Mouse (Mus musculus) CD4-positive, CD25-positive, alpha-beta regulatory T cell, adult 2 months (primary cell): ENCODE data around the gene Rad51b.

Experiments used
- DNase-seq: peaks from one replicate; pipeline ENCODE4 v3.0.0-alpha.2; 2012; ENCODE audit warnings: low read depth, low spot score

Gene Rad51b

DNA sequence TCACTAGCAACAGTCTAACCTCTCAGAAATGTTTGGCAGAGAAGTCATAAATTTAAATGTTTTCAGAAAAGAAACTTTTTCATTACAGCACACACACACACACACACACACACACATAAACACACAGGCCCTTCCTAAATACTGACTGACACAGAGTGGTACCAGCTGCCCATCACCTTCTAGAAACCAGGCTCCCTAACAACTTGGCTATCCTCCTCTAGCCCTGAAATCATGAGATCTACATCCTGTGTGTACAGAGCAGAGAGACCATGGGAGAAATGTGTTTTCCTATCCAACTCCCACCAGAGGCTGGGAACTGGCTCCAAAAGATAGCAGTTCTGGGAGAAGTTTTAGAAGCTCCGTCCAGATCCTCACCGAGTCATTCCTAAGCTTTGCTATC lies 464.1 kb downstream of the Rad51b start:
- no peak for DNase-seq

DNA sequence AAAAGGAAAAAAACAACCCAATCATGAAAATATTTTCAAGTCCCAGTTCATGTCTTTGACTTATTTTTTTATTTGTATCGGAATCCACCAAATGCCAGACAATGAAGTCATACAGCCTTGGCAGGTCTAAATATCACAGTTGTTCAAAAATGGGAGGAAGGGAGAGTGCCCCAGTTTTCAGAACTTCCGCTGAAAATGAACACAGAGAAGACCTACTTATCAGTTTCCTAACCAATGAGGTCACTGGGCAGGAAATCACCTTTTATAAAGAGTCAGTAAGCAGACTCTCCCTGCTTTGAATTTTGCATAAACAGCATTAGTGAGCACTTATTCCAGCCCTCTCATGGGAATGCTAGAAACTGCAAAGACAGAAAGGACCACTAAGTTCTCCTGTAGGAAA lies 465.0 kb downstream of the Rad51b start:
- peak; percentile 76 for DNase-seq

DNA sequence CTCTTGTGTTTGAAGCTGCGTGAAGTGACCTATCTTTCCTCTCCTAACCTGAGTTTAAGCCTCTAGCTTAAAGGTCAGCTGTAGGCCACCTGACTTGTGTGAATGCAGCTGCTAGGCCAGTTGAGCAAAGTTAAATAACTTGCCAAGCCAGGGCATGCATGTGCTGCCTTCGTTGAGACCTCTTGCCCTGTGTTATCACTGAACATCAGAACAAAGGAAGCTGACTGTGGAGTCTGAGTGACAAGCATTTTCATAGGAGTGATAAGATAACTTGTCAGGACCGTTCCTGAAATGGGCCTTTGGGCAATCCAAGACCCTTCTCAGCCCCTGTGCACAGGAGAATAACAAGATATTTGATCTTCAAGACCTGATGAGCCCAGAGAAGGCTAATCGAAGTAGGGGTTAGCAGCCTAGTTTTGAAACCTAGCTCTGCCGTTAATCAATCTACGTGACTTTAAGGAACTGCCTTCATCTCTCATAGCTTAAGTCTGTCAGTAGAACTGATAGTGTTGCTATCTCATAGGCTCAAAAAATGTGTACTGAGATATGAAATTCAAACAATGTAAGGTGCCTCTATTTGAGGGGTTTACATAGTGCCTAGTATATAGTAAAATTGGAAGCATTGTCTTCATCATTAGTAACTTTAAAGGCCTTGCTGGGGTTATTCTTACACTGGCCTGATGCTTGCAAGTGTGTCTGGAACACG lies 465.6 kb downstream of the Rad51b start:
- peak; percentile 49 for DNase-seq

DNA sequence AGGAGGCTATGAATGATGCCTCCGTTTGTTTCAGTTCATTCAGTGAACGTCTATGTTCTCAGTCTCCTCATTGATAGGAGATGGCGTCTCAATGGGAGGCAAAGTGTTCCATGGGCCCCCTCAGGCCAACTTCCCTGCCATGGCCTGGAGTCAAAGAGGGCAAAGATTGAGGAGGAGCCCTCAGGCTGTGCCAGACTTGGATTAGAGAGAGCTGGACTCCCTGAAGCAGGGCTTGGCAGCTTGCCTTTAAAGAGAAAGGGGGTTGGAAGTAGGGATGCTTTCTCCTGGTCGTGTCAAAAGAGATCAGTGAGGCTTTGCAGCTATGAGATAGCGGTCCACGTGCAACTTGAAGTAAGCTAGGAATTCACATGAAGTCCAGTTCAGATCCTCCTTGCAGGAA lies 469.0 kb downstream of the Rad51b start:
- no peak for DNase-seq

DNA sequence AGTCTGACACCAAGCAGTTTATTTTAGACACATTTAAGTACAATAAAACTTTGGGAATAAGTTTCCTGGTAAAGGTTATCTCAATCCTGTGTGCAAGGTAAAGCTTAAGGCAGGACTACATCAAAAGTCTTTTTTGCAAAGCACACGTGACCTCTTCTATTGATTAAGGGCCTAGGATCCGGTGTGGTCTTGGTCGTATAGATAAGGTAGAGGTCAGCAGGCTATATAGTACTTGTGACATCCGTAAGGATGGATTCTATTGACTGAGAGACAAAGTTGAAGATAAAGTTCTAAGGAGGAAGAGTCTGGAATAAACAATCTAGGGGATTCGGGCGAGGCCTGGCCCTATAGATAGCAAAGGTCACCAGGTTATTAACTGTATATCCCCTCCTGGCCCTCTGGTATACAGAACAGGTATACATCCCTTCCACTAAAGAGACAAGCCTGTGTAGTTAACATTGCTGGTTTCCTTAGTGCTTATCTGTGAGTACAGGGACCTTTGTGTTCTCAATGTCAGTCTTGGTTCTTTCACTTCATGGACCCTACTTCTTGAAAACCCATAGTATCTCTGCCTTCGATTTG lies 471.8 kb downstream of the Rad51b start:
- DNase-seq, result no peak

DNA sequence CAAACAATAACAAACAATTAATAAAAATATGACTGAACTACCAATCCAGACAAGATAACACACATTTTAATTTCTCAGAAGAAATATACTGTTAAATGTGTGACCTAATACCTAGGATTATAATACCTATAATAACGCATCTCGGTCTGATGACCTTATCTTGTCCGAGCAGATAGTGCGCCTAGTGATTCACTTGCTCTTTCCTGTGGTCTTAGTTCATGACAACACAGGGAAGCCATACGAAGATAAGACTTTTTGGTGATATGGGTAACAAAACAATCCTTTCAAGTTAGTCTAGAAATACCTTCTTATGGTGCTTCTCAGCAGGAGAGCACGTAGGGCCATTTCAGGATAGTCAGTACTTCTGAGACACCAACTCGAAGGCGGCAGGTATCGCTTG lies 472.7 kb downstream of the Rad51b start:
- no peak for DNase-seq

DNA sequence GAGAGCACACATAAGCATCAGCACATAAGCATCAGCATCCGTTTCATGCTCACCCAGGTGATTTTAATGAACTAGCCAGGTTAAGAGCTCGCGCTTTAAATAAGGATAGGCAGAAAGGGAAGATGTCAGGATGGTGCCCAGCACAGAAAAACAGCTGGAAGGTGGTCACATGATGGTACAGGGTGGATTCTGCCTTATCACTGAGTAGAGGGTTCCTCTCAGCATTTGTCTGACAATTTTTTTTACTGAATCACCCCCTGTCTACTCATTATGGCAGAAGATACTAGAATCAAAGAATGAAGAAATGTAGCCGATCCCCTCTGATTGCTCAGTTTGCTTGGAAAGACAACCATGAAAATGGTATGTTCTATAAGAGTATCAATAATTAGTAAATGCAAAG lies 474.1 kb downstream of the Rad51b start:
- DNase-seq, result no peak

DNA sequence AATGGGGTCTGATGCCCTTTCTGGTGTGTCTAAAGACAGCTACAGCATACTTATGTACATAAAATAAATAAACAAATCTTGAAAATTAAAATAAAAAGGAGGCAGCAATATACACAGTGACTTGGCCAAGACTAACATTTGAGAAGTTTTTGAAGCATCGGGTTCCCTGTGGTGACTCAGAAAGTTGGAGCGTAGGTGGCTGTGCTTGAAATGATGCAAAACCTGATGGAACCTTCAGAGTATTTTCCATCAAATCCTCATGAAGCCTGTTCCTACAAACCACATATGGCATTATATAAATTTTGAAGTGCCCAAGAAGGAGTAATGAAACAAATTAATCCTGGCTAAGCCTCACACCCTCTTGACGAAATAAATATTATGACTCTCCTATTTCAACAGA lies 474.7 kb downstream of the Rad51b start:
- no peak for DNase-seq

DNA sequence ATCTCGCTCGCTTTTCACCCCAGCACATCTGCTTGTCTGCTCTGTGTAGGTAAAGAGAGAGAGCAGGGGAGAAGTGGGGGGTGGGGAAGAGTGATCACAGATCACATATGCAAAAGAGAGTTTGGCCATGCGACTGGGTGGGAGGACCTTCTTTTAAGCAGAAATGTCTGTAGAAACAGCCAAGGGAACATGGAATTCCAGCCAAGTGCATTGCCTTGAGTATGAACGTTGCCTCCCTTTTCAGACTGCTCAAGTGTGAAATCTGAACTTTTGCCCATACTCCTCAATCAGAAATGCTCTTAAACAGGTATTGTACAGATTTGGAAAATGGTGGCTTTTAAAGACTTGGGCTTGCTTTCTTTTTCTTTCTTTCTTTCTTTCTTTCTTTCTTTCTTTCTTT lies 476.2 kb downstream of the Rad51b start:
- DNase-seq, result peak; percentile 36

DNA sequence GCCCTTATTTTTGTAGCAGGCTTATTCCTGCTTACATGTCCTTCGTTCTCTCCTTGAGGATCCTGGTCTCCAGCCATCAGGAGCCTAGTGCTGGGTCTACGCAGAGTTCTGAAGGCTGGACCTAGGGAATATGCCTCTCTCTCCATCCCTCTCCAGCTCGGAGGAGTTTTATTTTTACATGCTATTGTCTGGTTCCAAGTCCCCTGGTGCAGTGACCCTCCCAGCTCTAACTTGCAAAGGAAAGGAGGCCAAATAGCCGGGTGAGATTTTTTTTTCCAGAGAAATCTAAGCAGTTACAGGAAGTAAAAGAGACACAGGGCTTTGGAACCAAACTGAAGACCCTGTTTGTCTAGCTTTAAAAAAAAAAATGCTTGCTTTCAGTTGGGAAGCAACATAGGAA lies 477.5 kb downstream of the Rad51b start:
- DNase-seq, result no peak

DNA sequence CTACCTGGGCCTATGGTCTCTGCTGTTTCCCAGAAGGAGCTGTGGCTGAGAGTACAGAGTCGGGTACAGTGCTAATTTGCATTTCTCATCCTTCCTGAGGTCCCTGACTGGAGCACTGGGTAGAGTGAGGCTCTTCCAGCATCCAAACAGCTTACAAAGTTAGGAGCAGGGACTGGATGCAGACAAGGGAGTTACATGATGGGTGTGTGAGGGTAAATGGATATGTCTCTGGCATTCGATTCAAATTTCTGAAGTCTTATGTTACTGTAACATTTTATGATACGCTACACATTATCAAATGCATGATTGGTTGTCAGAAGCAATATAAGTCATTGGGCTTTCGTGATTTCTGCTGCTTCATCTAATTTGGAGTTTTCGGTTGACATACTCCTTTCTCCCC lies 479.7 kb downstream of the Rad51b start:
- DNase-seq, result no peak

DNA sequence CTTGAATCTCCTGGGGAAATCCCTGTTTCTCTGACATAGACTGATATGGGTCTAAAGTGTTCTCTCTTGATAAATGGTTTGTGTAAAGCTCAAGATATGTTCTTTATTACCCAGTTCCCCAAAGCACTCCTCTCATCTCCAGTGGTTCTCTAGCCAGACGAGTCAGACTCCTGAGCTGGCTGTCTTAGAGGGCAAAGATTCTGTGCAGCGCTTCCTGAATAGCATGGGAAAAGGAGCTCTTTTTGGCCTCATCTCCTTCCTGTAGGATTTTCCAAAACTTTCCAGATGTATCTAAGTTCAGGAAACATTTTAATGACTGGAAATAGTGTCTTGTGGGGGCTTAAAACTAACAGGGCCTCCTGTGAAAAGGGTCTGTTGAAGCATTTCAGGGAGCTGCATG lies 483.7 kb downstream of the Rad51b start:
- no peak for DNase-seq

DNA sequence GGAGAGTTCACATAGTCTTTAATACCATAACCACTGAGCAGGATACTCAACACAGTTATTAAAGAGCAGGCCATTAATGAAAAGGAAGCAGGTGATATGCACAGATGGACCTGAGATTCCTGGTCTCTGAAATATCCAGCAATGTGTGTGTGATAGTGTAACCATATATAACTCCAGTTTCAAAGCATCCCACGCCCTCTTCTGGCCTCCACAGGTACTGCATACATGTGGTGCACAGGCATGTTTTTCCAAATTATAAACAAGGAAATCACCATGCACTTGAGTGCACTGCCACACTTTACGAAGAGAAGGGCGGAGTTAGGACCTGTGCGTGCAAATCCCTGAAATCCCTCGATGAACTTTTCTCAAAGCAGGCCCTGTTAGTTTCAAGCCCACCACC lies 484.7 kb downstream of the Rad51b start:
- peak; percentile 34 for DNase-seq

DNA sequence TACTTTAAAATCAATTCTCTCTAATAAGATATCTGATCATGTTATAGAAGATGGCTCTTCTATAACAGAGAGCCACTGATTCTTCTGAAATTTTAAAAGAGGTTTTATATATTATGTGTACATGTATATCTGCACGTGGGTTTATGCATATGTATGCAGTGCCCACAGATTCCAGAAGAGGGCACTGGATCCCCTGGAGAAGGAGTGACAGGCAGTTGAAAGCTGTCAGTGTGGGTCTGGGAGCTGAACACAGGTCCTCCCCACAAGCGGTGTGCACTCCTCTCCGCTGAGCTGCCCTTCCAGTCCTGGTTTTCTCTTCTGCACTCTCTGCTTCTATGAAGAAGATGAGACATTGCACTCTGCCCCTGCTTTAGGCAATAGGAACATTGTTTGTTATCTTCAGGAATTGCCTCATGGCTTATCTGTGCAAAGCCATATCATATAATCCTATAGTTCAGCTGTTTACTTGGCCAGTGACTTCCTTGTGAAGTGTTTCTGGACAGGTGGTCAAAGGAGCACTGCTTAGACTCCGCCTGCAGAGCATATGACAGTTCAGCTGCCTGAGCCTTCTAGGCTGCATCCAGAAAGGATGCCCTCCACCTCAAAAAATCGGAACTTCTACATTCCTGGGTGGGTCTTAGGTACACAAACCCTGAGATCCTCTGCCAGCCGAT lies 485.5 kb downstream of the Rad51b start:
- DNase-seq, result no peak

DNA sequence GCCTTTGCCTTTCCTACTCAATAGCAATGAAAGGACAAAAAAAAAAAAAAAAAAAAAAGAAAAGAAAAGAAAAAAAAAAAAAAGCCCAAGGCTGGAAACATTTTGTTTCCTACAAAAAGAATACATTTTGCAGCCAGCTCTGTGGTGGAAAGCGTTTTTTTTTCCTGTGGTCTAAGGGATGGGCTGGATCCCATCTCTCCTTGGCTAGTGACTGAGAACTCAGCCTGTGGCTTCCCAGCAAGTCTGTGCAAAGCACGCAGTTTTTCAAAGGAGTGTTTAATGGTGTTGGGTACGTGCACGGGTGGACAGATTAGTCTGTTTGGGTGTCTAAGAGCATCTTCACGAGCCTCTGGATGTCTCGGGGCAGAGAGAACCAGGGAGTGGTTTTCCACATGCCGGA lies 487.1 kb downstream of the Rad51b start:
- no peak for DNase-seq

DNA sequence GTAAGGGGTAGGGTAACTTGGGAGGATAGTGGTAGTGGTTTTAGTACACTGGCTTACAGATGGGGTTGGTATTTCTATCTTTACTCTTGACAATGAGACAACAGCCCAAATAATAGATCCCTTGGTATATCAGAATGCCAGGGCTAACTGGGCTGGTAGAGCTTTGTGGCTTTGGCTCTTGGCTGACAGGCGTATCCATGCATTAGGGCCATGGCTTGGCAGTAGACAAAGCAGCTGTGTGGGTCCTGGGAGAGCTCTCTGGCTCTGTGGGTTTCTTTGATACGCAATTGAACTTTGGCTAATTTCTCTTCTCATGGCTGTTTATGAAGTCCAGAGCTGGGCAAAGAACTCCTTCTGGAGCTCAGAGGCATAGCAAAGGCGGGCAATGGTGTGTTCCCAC lies 488.6 kb downstream of the Rad51b start:
- DNase-seq, result no peak

DNA sequence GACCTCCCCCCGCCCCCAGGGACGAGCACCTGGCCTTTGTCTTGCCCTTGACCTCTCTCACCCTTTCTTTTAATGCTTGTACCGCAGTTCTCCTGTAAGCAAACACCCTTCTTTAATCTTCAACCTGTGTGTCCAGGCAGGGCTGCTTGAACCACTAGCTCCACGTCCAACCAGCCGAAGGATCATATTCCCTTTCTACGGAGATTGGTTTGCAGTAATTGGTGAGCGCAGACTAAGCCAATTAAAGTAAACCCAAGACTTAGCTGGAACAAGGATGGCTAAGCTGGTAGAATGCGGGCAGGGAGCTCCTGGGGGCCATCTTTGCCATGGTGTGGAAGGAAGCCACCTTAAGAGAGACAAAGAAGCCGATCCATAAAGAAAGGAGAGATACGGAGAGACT lies 490.5 kb downstream of the Rad51b start:
- DNase-seq, result no peak

DNA sequence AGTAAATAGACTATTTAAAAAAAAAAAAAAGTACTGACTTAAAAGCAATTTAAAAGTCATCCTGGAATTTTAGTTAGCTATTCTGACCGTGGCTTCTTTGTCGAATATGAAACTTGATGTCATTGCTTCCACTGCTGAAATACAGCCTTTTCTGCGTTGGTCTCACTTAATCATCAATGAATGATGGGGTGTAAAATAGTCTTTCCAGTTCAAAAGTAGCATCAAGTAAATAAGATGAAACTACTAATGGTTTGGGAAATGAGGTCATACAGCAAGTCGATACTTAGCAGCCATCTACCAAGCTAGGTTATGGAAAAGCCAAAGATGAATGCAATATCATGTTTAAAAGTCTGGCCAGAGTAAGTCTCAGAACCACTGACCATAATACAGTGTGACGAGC lies 491.3 kb downstream of the Rad51b start:
- no peak for DNase-seq

DNA sequence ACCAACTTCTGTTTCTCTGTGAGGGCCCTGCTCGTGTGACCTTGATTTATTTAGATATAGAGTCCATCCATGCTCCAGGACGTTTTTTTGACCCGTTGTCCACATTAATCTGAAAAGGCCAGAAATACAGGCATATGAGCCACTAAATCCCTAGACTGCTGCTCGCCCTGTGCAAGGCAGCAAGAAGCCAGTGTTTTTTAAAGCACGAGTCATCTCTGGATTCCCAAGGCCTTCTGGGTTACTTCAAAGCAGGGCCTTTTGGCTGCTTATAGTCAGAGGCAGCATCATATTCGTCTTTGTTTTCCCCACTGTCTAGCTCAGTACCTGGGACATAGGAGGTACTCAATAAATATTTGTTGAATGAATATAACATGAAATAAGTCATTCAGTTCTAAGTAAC lies 492.4 kb downstream of the Rad51b start:
- no peak for DNase-seq

DNA sequence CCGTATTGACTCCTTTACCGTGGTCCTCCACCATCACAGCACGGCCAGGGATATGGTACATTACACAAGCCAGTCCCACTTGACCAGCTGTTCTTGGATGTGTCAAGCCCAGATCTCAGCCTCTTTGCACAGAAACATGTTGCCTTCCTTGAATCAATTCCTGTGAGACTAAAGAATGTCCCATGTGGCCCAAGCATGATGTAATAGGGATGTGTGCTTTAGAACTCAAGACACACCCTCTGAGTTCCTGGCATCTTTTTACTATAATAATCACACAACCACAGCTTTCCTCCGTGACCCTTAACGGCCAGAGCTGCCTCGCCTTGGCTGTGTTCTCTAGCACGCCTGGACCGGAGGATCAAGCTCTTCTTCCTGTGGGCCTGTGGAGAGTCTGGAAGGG lies 496.3 kb downstream of the Rad51b start:
- no peak for DNase-seq

DNA sequence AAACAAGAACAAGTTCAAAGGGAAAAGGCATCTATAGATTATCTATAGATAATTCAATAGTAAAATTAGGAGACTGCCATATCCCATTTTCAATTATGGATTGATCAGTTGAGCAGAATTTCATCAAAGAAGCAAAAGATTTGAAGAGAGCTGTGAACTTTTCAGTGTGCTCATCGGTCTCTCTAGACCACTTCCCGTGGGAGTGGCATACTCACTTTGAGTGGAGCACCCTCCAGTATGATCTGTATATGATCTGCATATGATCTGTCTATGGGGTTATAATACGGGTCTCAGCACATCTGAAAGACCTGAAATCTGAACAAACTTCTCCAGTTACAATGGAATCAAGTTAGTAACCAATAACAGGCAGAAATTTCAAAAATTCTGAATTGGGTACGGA lies 497.7 kb downstream of the Rad51b start:
- DNase-seq, result peak; percentile 57

DNA sequence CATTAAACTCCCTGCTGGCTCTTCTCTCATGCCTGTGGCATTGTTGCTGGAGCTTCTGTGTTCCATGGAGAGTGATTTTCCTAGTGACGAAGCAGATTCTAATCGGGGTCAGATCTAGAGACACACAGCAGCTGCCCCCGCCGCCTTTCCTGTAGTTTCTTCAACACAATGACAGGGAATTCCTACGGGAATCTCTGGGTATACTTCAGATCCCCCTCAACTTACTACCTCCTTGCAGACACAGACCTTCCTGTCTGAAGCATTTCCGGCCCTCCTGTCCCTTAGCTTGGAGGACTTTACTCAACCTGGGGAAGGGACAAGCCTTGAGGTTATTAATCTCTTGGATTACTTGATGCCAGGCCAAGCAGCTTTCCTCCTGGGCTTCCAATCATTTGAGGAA lies 499.2 kb downstream of the Rad51b start:
- no peak for DNase-seq
